ENCODE assay signal across 25 mouse cellular contexts in the genomic region with DNA sequence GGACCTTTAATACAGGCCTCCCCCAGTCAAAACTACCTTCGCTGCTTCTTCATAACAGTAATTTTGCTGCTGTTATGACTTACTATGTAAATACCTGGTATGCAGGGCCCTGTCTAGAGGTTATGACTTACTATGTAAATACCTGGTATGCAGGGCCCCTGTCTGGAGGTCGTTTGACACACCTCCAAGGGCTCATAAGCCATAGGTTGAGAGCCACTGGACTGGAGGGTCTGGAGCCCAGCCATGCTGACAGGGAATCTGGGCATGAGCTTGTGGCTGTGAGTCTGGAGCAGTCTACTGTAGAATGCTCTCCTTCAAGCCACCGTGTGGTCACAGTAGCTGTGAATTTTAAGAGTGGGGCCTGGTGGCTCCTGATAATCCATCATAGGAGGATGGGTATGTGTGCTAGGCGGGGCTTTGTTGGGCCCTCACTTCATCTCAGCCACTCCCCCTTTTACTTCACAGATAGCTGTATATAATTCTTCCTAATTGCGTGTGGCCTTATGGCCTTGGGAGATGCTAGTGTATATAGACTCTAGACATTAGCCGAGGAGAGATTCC. TPM values are rescaled to one million over a fixed set of nuclear protein-coding genes. Genes with fewer than 3 reads are reported as not detected.
A peak's percentile ranks its signal among the peaks of the same experiment; 100 is the strongest.
DNase-seq lines count a peak whose midpoint lies in the region; ATAC-seq and TF ChIP-seq lines count a peak whose summit lies in the region.
"Had no signal": no experiment of that assay in that cellular context is flagged by ENCODE, and none has a peak within 500 bp of the region (broad histone marks: within the 10 kb centered on the region; RNA-seq: fewer than 3 reads in every experiment).

No protein-coding gene starts in this region.

- 80% methylated on average over 6 of the region's 6 CpGs for WGBS in heart, embryonic 15.5 days
- 65% methylated on average over 6 of the region's 6 CpGs for WGBS in lung, embryonic 16.5 days
- 62% methylated on average over 6 of the region's 6 CpGs for WGBS in liver, embryonic 11.5 days
- WGBS in stomach, embryonic 14.5 days = 67% methylated on average over 6 of the region's 6 CpGs
- 78% methylated on average over 6 of the region's 6 CpGs for WGBS in cerebellum, adult 2 months

- no peaks in the 10 kb centered on the region for H3K9me3 ChIP-seq in heart, embryonic 15.5 days (replicated peaks)
- no peaks in the 10 kb centered on the region for H3K9me3 ChIP-seq in lung, embryonic 16.5 days (ENCODE audit: control insufficient read depth, low read length)
- no peaks in the 10 kb centered on the region for H3K9me3 ChIP-seq in liver, embryonic 11.5 days (ENCODE audit: control insufficient read depth, low read length)
- H3K9me3 ChIP-seq in stomach, embryonic 14.5 days (ENCODE audit: control insufficient read depth, low read depth, low read length) = no peaks in the 10 kb centered on the region
- H3K9me3 ChIP-seq: neural tube, embryonic 12.5 days had no signal

- no peak overlapping the region for H3K4me3 ChIP-seq in heart, embryonic 15.5 days
- H3K4me3 ChIP-seq in lung, embryonic 16.5 days (ENCODE audit: low read length) = no peak overlapping the region
- H3K4me3 ChIP-seq in liver, embryonic 11.5 days (ENCODE audit: low read depth, low read length) = no peak overlapping the region
- no peak overlapping the region for H3K4me3 ChIP-seq in stomach, embryonic 14.5 days (ENCODE audit: low read depth, low read length)
- H3K4me3 ChIP-seq in cerebellum, adult 2 months (replicated peaks; ENCODE audit: insufficient read depth, low read depth, low read length) = no peak overlapping the region
- H3K4me3 ChIP-seq: neural tube, embryonic 12.5 days had no signal

- no peak for TF ChIP-seq POLR2A in cerebellum, adult 2 months (IDR thresholded peaks at IDR 0.05; ENCODE audit: borderline replicate concordance, insufficient read depth, low read length)

- DNase-seq in heart, postnatal 4 days = no peak
- no peak for DNase-seq in lung, postnatal 36 days
- DNase-seq in liver, embryonic 11.5 days (ENCODE audit: low spot score) = no peak
- no peak for DNase-seq in cerebellum, adult 2 months
- DNase-seq in thymus, postnatal 25 days = no peak
- DNase-seq: adrenal gland, adult 8-10 months; B cell, adult 2 months; cerebellum, adult 11 months; cerebellum, postnatal 25 days; gastrocnemius, postnatal 25 days; heart, postnatal 10 days; kidney, adult 18-20 months; kidney, postnatal 25 days; layer of hippocampus, adult 9-11 months; spleen, adult 18-20 months; thymus, postnatal 36 days had no signal

- H3K4me2 ChIP-seq in heart, embryonic 15.5 days = no peak overlapping the region
- H3K4me2 ChIP-seq in lung, embryonic 16.5 days (ENCODE audit: low read depth, low read length) = no peak overlapping the region
- H3K4me2 ChIP-seq in liver, embryonic 11.5 days = no peak overlapping the region
- no peak overlapping the region for H3K4me2 ChIP-seq in stomach, embryonic 14.5 days (replicated peaks; ENCODE audit: low read depth, low read length)
- H3K4me2 ChIP-seq: hindbrain, embryonic 14.5 days; neural tube, embryonic 12.5 days had no signal

- no peak for ATAC-seq in heart, embryonic 15.5 days (replicated peaks; ENCODE audit: insufficient number of reproducible peaks, insufficient read depth, low FRiP score, low read depth)
- peak; percentile 87 for ATAC-seq in lung, embryonic 16.5 days (ENCODE audit: low read depth)
- peak; percentile 86 for ATAC-seq in liver, embryonic 11.5 days (replicated peaks; ENCODE audit: low FRiP score)
- peak; percentile 28; the same call in 1 of the 2 replicates for ATAC-seq in stomach, embryonic 14.5 days (ENCODE audit: insufficient number of reproducible peaks, insufficient read depth, low FRiP score, low read depth)

- peaks cover 10% of the 10 kb centered on the region for H3K4me1 ChIP-seq in heart, embryonic 15.5 days (replicated peaks)
- peaks cover 8% of the 10 kb centered on the region; the same call in 1 of the 2 replicates for H3K4me1 ChIP-seq in lung, embryonic 16.5 days (replicated peaks; ENCODE audit: control insufficient read depth, insufficient read depth, low read length)
- peaks cover 8% of the 10 kb centered on the region for H3K4me1 ChIP-seq in liver, embryonic 11.5 days (replicated peaks; ENCODE audit: control insufficient read depth, insufficient read depth, low read length)
- no peaks in the 10 kb centered on the region for H3K4me1 ChIP-seq in stomach, embryonic 14.5 days (ENCODE audit: control insufficient read depth, insufficient read depth, low read length)
- H3K4me1 ChIP-seq in cerebellum, adult 2 months (ENCODE audit: control insufficient read depth, insufficient read depth, low read length) = peaks cover 9% of the 10 kb centered on the region; the same call in 1 of the 2 replicates
- H3K4me1 ChIP-seq: neural tube, embryonic 12.5 days had no signal

- TF ChIP-seq CTCF in cerebellum, adult 2 months (IDR thresholded peaks at IDR 0.05; ENCODE audit: borderline replicate concordance, insufficient read depth, low read depth, low read length) = no peak

- H3K36me3 ChIP-seq in heart, embryonic 15.5 days = peaks cover 29% of the 10 kb centered on the region; the same call in 1 of the 2 replicates
- H3K36me3 ChIP-seq in lung, embryonic 16.5 days (ENCODE audit: control insufficient read depth, insufficient read depth, low read length) = peaks cover 17% of the 10 kb centered on the region
- peaks cover 6% of the 10 kb centered on the region for H3K36me3 ChIP-seq in liver, embryonic 11.5 days (ENCODE audit: control insufficient read depth, insufficient read depth, low read length)
- no peaks in the 10 kb centered on the region; the same call in 1 of the 2 replicates for H3K36me3 ChIP-seq in stomach, embryonic 14.5 days (ENCODE audit: control insufficient read depth, insufficient read depth, low read length)

- no peaks in the 10 kb centered on the region for H3K27me3 ChIP-seq in heart, embryonic 15.5 days
- no peaks in the 10 kb centered on the region for H3K27me3 ChIP-seq in lung, embryonic 16.5 days (ENCODE audit: control insufficient read depth, insufficient read depth, low read depth, low read length)
- H3K27me3 ChIP-seq in liver, embryonic 11.5 days (replicated peaks; ENCODE audit: control insufficient read depth, insufficient read depth, low read length) = no peaks in the 10 kb centered on the region
- H3K27me3 ChIP-seq in stomach, embryonic 14.5 days (ENCODE audit: control insufficient read depth, insufficient read depth, low read length) = no peaks in the 10 kb centered on the region
- no peaks in the 10 kb centered on the region for H3K27me3 ChIP-seq in cerebellum, adult 2 months (ENCODE audit: control insufficient read depth, insufficient read depth, low read length)
- H3K27me3 ChIP-seq: neural tube, embryonic 12.5 days had no signal

- H3K27ac ChIP-seq in heart, embryonic 15.5 days = peak overlapping the region; percentile 7; the same call in 1 of the 2 replicates
- no peak overlapping the region for H3K27ac ChIP-seq in lung, embryonic 16.5 days (ENCODE audit: low read length)
- H3K27ac ChIP-seq in liver, embryonic 11.5 days (ENCODE audit: low read depth, low read length) = no peak overlapping the region
- no peak overlapping the region for H3K27ac ChIP-seq in stomach, embryonic 14.5 days (ENCODE audit: low read length)
- no peak overlapping the region for H3K27ac ChIP-seq in cerebellum, adult 2 months (ENCODE audit: insufficient read depth, low read length)
- H3K27ac ChIP-seq: hindbrain, embryonic 14.5 days; neural tube, embryonic 12.5 days had no signal

- H3K9ac ChIP-seq in heart, embryonic 15.5 days = no peak overlapping the region
- no peak overlapping the region for H3K9ac ChIP-seq in lung, embryonic 16.5 days (ENCODE audit: low read length)
- H3K9ac ChIP-seq in liver, embryonic 11.5 days (ENCODE audit: low read depth, low read length) = no peak overlapping the region
- no peak overlapping the region for H3K9ac ChIP-seq in stomach, embryonic 14.5 days (replicated peaks; ENCODE audit: low read depth, low read length)
- H3K9ac ChIP-seq: hindbrain, embryonic 14.5 days; neural tube, embryonic 12.5 days had no signal

RNA-seq across cellular contexts. Expression of gene Slc46a2, which starts 30.6 kb away (rescaled TPM):
- polyA plus RNA-seq in heart, embryonic 15.5 days (2015; fragmentation: Nextera tagmentation; extraction: Ambion mirVana) = 1.2 and 14.3 TPM in 2 replicates
- total RNA-seq in heart, postnatal 4 days (2021) = under 1 TPM; 0.19 to 0.27 TPM
- 1.1 and 2.5 TPM in 2 replicates for polyA plus RNA-seq in lung, embryonic 16.5 days (2015; fragmentation: Nextera tagmentation; extraction: Ambion mirVana)
- not detected in 2 replicates for polyA plus RNA-seq in liver, embryonic 11.5 days (2014; fragmentation: Nextera tagmentation; extraction: Ambion mirVana)
- 0.11 and 0.12 TPM in 2 replicates for polyA plus RNA-seq in stomach, embryonic 14.5 days (2014; fragmentation: Nextera tagmentation; extraction: Ambion mirVana)
- not detected in 2 replicates for polyA plus RNA-seq in cerebellum, adult 2 months (2012; rRNA removed)
- total RNA-seq: adrenal gland, adult 8-10 months; gastrocnemius, postnatal 25 days; left cerebral cortex, postnatal 14 days; monocyte, adult 5-6 weeks had no signal
- polyA plus RNA-seq: brain, embryonic 14.5 days; embryonic facial prominence, embryonic 11.5 days; hindbrain, embryonic 14.5 days; neural tube, embryonic 12.5 days had no signal
